Mouse (Mus musculus) limb, embryonic 13.5 days (tissue): Measurements from ENCODE around the gene Vps50. TPM values are rescaled to one million over a fixed set of nuclear protein-coding genes. Genes with fewer than 3 reads are reported as not detected.
A peak's percentile ranks its signal among the peaks of the same experiment; 100 is the strongest.
"Not testable (repeated sequence)": the region's sequence is repeated elsewhere in the genome, so short reads cannot be mapped to it uniquely, and the experiment has no call there.

Experiments
- ATAC-seq: fragments of 200-750 bp; cut with Nextera tagmentation; 2 replicates; pipeline ENCODE4 v1.8.0; 2017; ENCODE audit warnings: low read depth, moderate number of reproducible peaks, moderate TSS enrichment; ENCODE audit not compliant: low FRiP score
- H3K27ac ChIP-seq: fragments of 300-500 bp; sonication (generic); 2 replicates; pipeline ENCODE4 v1.5.1; 2015; ENCODE audit warnings: inconsistent platforms, mild to moderate bottlenecking, moderate library complexity
- H3K27me3 ChIP-seq: fragments of 300-500 bp; sonication (generic); 2 replicates; pipeline ENCODE4 v1.6.1; 2015; ENCODE audit warnings: mild to moderate bottlenecking, inconsistent platforms
- H3K36me3 ChIP-seq: fragments of 300-500 bp; sonication (generic); 2 replicates; pipeline ENCODE4 v1.6.1; 2015; ENCODE audit warnings: inconsistent platforms, mild to moderate bottlenecking, moderate library complexity
- H3K4me1 ChIP-seq: fragments of 300-500 bp; sonication (generic); 2 replicates; pipeline ENCODE4 v1.6.1; 2015; ENCODE audit warnings: inconsistent platforms
- H3K4me2 ChIP-seq: fragments of 300-500 bp; sonication (generic); replicated peaks from 2 replicates; pipeline ENCODE4 v1.6.1; 2015; ENCODE audit warnings: inconsistent platforms, mild to moderate bottlenecking, moderate library complexity
- H3K4me3 ChIP-seq: fragments of 300-500 bp; sonication (generic); 2 replicates; pipeline ENCODE4 v1.5.1; 2015; ENCODE audit warnings: moderate library complexity, mild to moderate bottlenecking, inconsistent platforms
- H3K9ac ChIP-seq: fragments of 300-500 bp; sonication (generic); 2 replicates; pipeline ENCODE4 v1.6.1; 2015; ENCODE audit warnings: mild to moderate bottlenecking, inconsistent platforms
- H3K9me3 ChIP-seq: fragments of 300-500 bp; sonication (generic); 2 replicates; pipeline ENCODE4 v1.6.1; 2016; ENCODE audit warnings: inconsistent platforms
- WGBS: fragments of 180-500 bp; shearing (Covaris S2); methylation state at CpG from one replicate; pipeline ENCODE4 v1.1.7; 2015; 5-methylcytosine and 5-hydroxymethylcytosine counted together
- polyA plus RNA-seq: library from polyadenylated mRNA; unstranded; fragments of >200 nt; fragmentation: Nextera tagmentation; extraction: Ambion mirVana; gene quantifications from 2 replicates; pipeline ENCODE4 v1.2.1, GENCODE M21; 2015

Vps50 gene
- polyA plus RNA-seq, 1 experiment from 2014 or later: 34.0 TPM

DNA sequence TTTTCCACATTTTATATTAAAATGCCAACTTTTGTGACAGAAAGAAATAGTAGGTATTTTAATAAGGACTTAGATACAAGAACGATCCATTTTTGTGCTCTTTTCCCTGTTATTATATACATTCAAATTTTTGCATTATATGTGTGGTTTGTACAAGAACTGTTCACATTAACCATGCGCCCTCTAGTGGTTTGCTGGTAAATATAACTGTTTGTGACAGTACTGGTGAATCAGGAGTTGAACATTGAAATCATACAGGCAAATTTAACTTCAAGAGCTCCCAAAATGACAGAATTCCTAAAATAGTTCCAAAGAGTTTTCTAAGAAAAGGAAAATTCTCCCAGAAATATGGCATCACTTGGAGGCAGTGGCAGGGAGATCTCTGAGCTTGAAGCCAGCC lies 2.0 kb upstream of the Vps50 start:
- no peak for ATAC-seq
- H3K4me2 ChIP-seq: no peak overlapping the region
- no peak overlapping the region for H3K27ac ChIP-seq
- no peak overlapping the region for H3K4me3 ChIP-seq
- WGBS: 4% methylated on average over 2 of the region's 2 CpGs
- no peak overlapping the region for H3K9ac ChIP-seq
- H3K4me1 ChIP-seq: peaks cover 3% of the 10 kb centered on the region; the same call in 1 of the 2 replicates
- H3K27me3 ChIP-seq: 0 out of 2 replicates have a peak, but pooled peaks cover 2% of the 10 kb centered on the region
- no peaks in the 10 kb centered on the region for H3K9me3 ChIP-seq
- H3K36me3 ChIP-seq: no peaks in the 10 kb centered on the region

DNA sequence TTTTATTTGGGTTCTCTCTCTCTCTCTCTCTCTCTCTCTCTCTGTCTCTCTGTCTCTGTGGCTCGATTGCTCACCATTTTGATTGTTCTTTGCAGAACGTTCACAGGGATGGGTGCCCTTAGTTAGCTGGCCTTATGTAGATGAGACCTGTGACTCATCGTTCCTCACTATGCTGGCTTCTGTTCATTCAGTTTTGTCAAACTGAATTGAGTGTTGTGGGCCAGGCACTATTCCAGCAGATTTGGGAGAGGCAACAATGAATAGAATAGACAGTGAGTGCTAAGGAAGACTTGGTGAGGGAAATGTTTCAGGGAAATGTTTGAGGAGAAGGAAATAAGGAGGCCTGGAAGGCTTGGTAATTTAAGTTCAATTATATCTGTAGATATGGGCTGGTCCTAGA lies 2.1 kb downstream of the Vps50 start:
- no peak overlapping the region for H3K9ac ChIP-seq
- WGBS: 82% methylated on average over 3 of the region's 3 CpGs
- H3K9me3 ChIP-seq: no peaks in the 10 kb centered on the region
- H3K27me3 ChIP-seq: no peaks in the 10 kb centered on the region
- no peak overlapping the region for H3K4me3 ChIP-seq
- no peak overlapping the region for H3K27ac ChIP-seq
- no peaks in the 10 kb centered on the region for H3K36me3 ChIP-seq
- H3K4me2 ChIP-seq: no peak overlapping the region
- H3K4me1 ChIP-seq: peaks cover 5% of the 10 kb centered on the region; the same call in 1 of the 2 replicates
- ATAC-seq: no peak

DNA sequence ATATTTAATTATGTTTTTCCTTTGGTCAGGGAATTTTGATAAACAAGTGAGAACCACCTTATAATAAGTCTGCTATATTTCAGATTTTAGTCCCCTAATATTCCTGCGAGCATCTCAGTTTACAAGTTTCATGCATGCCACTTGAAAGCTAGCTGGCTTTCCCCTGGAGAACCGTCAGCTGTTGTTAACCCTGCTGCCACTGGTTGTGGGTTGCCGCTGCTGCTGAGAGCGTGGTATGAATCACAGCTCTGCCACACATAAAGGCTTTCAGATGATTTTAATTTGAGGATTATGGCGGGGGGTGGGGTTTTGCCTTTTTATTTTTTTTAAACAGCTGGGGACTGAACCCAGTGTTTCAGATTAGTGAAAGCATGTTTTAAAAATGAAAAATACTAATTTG lies 7.1 kb downstream of the Vps50 start:
- Histone ChIP-seq H3K4me2 (no peak overlapping the region), H3K9ac (no peak overlapping the region), H3K27me3 (no peaks in the 10 kb centered on the region), H3K36me3 (no peaks in the 10 kb centered on the region), H3K4me3 (no peak overlapping the region), H3K4me1 (0 out of 2 replicates have a peak, but pooled peaks cover 3% of the 10 kb centered on the region), H3K9me3 (no peaks in the 10 kb centered on the region), H3K27ac (no peak overlapping the region)
- peak; percentile 71 for ATAC-seq
- WGBS: 31% methylated on average over 5 of the region's 5 CpGs

DNA sequence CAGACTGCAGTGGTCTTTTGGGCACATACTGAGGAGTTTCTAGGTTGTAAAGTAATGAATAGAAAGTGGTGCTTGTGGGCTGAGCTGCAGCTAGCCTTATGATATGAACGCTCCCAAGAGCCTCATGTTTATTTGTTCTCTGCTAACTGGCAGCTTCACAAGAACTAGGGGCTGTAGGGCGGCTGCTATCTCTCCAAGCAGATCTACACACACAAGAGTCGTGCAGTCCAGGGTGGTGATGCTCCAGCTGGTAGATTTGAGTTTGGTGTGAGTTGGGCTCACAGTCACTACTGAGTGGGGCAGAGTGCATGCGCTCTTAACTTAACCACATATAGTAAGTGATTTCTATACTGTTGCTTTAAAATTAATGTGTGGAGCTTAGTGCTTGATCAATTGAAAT lies 8.9 kb downstream of the Vps50 start:
- H3K27me3 ChIP-seq: no peaks in the 10 kb centered on the region
- no peaks in the 10 kb centered on the region for H3K36me3 ChIP-seq
- no peak overlapping the region for H3K4me3 ChIP-seq
- ATAC-seq: no peak
- no peak overlapping the region for H3K4me2 ChIP-seq
- H3K27ac ChIP-seq: no peak overlapping the region
- 0 out of 2 replicates have a peak, but pooled peaks cover 3% of the 10 kb centered on the region for H3K4me1 ChIP-seq
- H3K9me3 ChIP-seq: no peaks in the 10 kb centered on the region
- H3K9ac ChIP-seq: no peak overlapping the region
- 93% methylated on average over 4 of the region's 4 CpGs for WGBS

DNA sequence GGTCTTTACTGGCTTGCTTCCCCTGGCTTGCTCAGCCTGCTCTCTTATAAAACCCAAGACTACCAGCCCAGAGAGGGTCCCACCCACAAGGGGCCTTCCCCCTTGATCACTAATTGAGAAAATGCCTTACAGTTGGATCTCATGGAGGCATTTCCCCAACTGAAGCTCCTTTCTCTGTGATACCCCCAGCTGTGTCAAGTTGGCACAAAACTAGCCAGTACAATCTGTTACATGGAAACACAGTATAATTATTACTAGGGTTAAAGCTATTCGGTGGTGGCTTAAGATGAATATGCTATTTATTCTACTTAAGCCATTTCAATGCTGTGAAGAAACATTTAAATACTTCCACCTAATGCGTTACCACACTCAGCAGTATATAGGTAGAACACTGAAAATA lies 10.0 kb downstream of the Vps50 start:
- not testable (repeated sequence) for H3K4me2 ChIP-seq, H3K9me3 ChIP-seq, H3K9ac ChIP-seq, ATAC-seq, H3K36me3 ChIP-seq, H3K4me1 ChIP-seq, H3K27ac ChIP-seq, H3K4me3 ChIP-seq, H3K27me3 ChIP-seq
- 91% methylated on average over 2 of the region's 2 CpGs for WGBS

DNA sequence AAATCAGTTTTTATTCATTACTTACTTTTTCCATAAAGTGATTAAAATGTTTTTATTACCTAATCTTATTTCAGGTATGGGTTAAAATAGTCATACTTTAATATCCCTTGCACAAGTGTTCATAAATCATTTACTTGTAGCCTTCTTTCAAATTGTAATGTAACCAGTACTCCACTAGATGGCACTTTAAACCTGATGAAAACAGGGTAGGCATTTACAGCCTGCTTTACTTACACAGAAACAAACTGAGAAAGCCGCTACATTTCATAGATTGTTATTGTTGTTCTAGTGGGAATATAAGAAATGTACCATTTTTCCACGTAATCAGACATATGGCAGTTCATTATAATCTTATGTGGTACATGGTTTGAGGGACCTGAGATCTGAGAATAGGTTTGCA lies 11.6 kb downstream of the Vps50 start:
- 13% methylated on average over 2 of the region's 2 CpGs for WGBS
- Histone ChIP-seq H3K36me3 (no peaks in the 10 kb centered on the region), H3K27me3 (no peaks in the 10 kb centered on the region), H3K9ac (no peak overlapping the region), H3K27ac (no peak overlapping the region), H3K4me3 (no peak overlapping the region), H3K4me2 (no peak overlapping the region), H3K4me1 (0 out of 2 replicates have a peak, but pooled peaks cover 3% of the 10 kb centered on the region), H3K9me3 (no peaks in the 10 kb centered on the region)
- ATAC-seq: peak; percentile 34; the same call in 1 of the 2 replicates

DNA sequence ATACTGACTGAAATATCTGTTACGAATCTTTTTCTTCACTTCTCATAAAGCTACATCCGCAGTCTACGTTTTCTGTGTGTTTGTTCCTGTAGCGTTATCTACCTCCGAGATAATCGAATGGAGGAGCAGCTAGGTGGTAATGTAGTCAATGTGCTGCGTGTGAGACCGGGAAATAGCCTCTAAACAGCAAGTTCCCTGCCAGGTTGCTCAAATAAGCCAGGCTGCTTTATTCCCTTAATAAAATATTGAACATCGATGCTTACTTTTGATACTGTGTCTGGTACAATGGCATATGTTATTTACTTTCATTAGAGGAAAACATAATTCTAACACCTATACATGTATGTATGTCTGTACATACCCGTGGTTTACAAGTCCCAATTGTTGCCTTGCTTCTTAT lies 12.9 kb downstream of the Vps50 start:
- Histone ChIP-seq H3K4me1 (no peaks in the 10 kb centered on the region), H3K9me3 (no peaks in the 10 kb centered on the region), H3K27me3 (no peaks in the 10 kb centered on the region), H3K4me2 (no peak overlapping the region), H3K4me3 (no peak overlapping the region), H3K36me3 (no peaks in the 10 kb centered on the region), H3K27ac (no peak overlapping the region), H3K9ac (no peak overlapping the region)
- 71% methylated on average over 10 of the region's 10 CpGs for WGBS
- ATAC-seq: no peak

DNA sequence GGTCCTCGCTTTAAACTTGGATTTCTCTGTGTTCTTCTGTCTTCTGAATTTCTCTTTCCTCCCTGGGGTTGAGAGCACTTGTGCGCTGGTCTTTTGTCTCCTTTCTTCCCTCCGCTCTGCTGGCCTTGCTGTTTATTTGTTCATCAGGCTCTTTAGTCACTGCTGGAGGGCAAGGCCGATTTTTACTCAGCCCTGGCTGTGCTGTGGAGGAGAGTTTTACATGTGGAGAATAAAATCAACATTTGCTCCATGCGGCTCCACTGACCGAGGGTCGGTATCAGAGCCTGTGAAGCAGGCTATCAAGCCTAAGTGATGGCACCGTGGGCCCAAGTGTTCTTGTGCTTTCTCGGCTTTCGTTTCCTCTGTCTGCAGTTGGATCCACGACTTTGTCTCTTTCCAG lies 13.4 kb downstream of the Vps50 start:
- Histone ChIP-seq H3K9me3 (no peaks in the 10 kb centered on the region), H3K4me2 (peak overlapping the region; percentile 12; the same call in 1 of the 2 replicates), H3K4me1 (no peaks in the 10 kb centered on the region), H3K4me3 (no peak overlapping the region), H3K27me3 (no peaks in the 10 kb centered on the region), H3K36me3 (no peaks in the 10 kb centered on the region), H3K27ac (no peak overlapping the region), H3K9ac (no peak overlapping the region)
- ATAC-seq: no peak
- 56% methylated on average over 11 of the region's 11 CpGs for WGBS

DNA sequence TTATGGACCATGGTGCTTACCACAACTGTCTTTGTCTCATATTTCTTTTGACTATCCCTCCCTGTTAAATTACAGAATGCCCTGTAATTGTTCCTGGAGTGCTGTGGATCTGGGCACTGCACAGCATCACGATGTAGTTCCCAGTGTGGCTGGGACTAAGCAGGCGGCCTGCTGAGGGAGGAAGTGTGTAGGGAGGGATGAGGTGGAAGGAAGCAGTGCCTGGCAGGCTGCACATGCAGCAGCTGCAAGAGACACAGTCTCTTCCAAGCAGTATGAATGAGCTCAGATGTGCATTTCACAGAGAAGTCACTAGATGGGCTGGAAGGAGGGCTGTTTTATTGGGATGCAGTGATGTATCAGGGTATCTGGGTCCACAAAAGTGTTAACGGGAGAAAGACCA lies 14.4 kb downstream of the Vps50 start:
- no peak for ATAC-seq
- no peaks in the 10 kb centered on the region for H3K27me3 ChIP-seq

DNA sequence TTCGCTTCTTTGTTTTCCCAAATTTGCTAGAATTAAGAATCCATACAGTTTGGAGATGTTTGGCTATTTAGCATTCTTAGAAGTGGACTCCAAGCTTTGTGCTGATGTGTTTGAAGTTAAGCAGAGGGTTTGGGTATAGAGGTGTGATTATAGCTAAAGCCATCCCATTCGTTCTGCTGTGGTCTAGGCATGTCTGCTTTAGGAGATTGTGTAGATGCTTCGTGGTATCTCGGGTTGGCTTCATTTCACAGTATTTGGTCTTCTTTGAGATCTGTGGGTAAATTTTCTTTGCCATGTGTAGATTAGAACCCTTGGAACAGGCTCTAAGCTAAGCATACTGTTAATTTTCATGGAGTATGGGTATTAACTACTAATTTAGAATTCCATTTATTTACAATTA lies 30.0 kb downstream of the Vps50 start:
- no peak overlapping the region for H3K27ac ChIP-seq

More for the DNA sequence above, 14.4 kb downstream of the Vps50 start:
- no peak overlapping the region for H3K27ac ChIP-seq
- WGBS: 22% methylated on average over 3 of the region's 3 CpGs
- peaks cover 4% of the 10 kb centered on the region; the same call in 1 of the 2 replicates for H3K36me3 ChIP-seq
- H3K4me2 ChIP-seq: no peak overlapping the region
- H3K4me3 ChIP-seq: no peak overlapping the region
- H3K4me1 ChIP-seq: no peaks in the 10 kb centered on the region
- H3K9ac ChIP-seq: no peak overlapping the region; the same call in 1 of the 2 replicates
- no peaks in the 10 kb centered on the region for H3K9me3 ChIP-seq

DNA sequence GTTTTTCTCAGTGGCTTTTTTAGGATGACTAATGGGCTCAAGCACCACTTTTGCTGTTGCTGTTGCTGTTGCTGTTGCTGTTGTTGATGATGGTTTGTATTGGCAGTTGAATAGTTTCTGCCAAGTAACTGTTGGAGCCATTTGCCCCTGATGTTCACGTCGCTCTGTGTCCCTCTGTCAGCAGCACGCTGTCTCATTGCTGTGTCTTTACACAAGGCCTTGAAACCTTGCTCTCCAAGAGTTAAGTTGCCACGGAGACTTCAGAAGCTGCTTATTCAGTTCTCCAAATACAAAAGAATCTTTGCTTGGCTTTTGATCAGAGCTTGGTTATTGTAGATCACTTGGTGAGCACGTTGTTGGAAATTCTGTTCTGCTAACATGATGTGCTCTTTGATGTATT lies 33.3 kb downstream of the Vps50 start:
- no peaks in the 10 kb centered on the region for H3K9me3 ChIP-seq
- H3K4me1 ChIP-seq: no peaks in the 10 kb centered on the region
- H3K4me2 ChIP-seq: no peak overlapping the region
- H3K9ac ChIP-seq: no peak overlapping the region
- no peak overlapping the region for H3K4me3 ChIP-seq
- 84% methylated on average over 5 of the region's 5 CpGs for WGBS
- H3K27me3 ChIP-seq: no peaks in the 10 kb centered on the region
- ATAC-seq: no peak
- H3K36me3 ChIP-seq: peaks cover 6% of the 10 kb centered on the region; the same call in 1 of the 2 replicates
- no peak overlapping the region for H3K27ac ChIP-seq

More for the DNA sequence above, 30.0 kb downstream of the Vps50 start:
- Histone ChIP-seq H3K4me3 (no peak overlapping the region), H3K4me1 (no peaks in the 10 kb centered on the region), H3K9me3 (no peaks in the 10 kb centered on the region), H3K36me3 (peaks cover 3% of the 10 kb centered on the region), H3K9ac (no peak overlapping the region), H3K27me3 (no peaks in the 10 kb centered on the region), H3K4me2 (no peak overlapping the region)
- ATAC-seq: no peak
- 90% methylated on average over 4 of the region's 4 CpGs for WGBS

DNA sequence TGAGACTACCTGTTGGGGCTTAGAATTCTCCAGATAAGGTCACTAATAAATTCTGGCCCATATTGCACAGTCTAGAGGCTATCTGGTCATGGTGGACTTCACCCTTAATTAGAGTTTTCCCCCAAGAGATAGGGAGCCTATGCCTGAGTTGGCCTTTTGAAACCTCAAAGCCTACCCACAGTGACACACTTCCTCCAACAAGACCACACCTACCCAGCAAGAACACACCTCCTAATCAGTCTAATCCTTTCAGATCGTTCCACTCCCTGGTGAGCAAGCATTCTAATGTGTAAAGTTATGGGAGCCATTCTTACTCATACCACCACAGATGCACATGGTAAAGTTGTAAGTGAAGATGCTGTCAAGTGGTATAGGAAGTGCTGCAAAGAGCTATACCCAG lies 37.9 kb downstream of the Vps50 start:
- no peak overlapping the region for H3K4me3 ChIP-seq
- WGBS: 74% methylated on average over 1 of the region's 1 CpGs
- no peaks in the 10 kb centered on the region for H3K27me3 ChIP-seq
- no peak overlapping the region for H3K4me2 ChIP-seq
- no peak for ATAC-seq
- no peak overlapping the region for H3K27ac ChIP-seq
- H3K9me3 ChIP-seq: no peaks in the 10 kb centered on the region
- H3K9ac ChIP-seq: no peak overlapping the region
- H3K4me1 ChIP-seq: no peaks in the 10 kb centered on the region
- peaks cover 3% of the 10 kb centered on the region; the same call in 1 of the 2 replicates for H3K36me3 ChIP-seq

DNA sequence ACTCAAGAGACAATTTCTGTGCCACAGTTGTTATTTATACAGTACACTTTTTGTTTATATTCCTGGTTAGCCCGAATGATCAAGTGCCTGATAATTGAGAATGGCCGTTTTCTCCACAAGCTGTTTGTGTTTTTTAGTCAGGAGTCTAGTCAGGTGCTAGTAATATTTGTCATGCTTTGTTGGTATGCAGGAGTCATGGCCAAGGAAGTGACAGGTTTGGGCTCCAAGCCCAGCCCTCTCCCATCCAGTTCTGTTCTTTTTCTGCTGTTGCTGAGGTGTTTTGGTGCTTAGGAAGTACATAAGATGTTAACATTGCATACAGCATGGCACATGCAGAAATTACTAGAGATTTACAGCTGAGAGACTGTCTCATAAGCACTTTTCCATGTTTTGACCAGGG lies 41.3 kb downstream of the Vps50 start:
- Histone ChIP-seq H3K27me3 (no peaks in the 10 kb centered on the region), H3K9ac (no peak overlapping the region), H3K4me1 (no peaks in the 10 kb centered on the region), H3K27ac (no peak overlapping the region), H3K4me2 (no peak overlapping the region), H3K9me3 (no peaks in the 10 kb centered on the region), H3K36me3 (peaks cover 3% of the 10 kb centered on the region; the same call in 1 of the 2 replicates), H3K4me3 (no peak overlapping the region)
- 71% methylated on average over 2 of the region's 2 CpGs for WGBS
- no peak for ATAC-seq
